Mouse (Mus musculus) limb, embryonic 11.5 days (tissue): ENCODE data around the gene Gtf2ird1. TPM values are rescaled to one million over a fixed set of nuclear protein-coding genes. Genes with fewer than 3 reads are reported as not detected.

Experiments
- ATAC-seq: fragments of 200-750 bp; cut with Nextera tagmentation; 2 replicates; pipeline ENCODE4 v1.8.0; 2017; ENCODE audit warnings: low read depth; ENCODE audit not compliant: insufficient number of reproducible peaks, low FRiP score, low TSS enrichment
- DNase-seq: peaks from one replicate; pipeline ENCODE4 v3.0.0-alpha.2; 2015; ENCODE audit warnings: low spot score
- H3K27ac ChIP-seq: fragments of 300-500 bp; sonication (generic); replicated peaks from 2 replicates; pipeline ENCODE4 v1.5.1; 2014; ENCODE audit warnings: low read depth, mild to moderate bottlenecking, low read length
- H3K27me3 ChIP-seq: fragments of 300-500 bp; sonication (generic); 2 replicates; pipeline ENCODE4 v1.6.1; 2014; ENCODE audit warnings: mild to moderate bottlenecking, low read length, mixed read lengths; ENCODE audit not compliant: control insufficient read depth, insufficient read depth
- H3K36me3 ChIP-seq: fragments of 300-500 bp; sonication (generic); 2 replicates; pipeline ENCODE4 v1.6.1; 2014; ENCODE audit warnings: mild to moderate bottlenecking, low read length, moderate library complexity, mixed read lengths; ENCODE audit not compliant: control insufficient read depth, insufficient read depth
- H3K4me1 ChIP-seq: fragments of 300-500 bp; sonication (generic); 2 replicates; pipeline ENCODE4 v1.6.1; 2014; ENCODE audit warnings: low read length, mixed read lengths; ENCODE audit not compliant: control insufficient read depth, insufficient read depth
- H3K4me2 ChIP-seq: fragments of 300-500 bp; sonication (generic); 2 replicates; pipeline ENCODE4 v1.6.1; 2014; ENCODE audit warnings: low read depth, mild to moderate bottlenecking, moderate library complexity; ENCODE audit not compliant: severe bottlenecking
- H3K4me3 ChIP-seq: fragments of 300-500 bp; sonication (generic); 2 replicates; pipeline ENCODE4 v1.5.1; 2014; ENCODE audit warnings: low read depth, low read length
- H3K9ac ChIP-seq: fragments of 300-500 bp; sonication (generic); 2 replicates; pipeline ENCODE4 v1.6.1; 2014; ENCODE audit warnings: mild to moderate bottlenecking, low read length
- H3K9me3 ChIP-seq: fragments of 300-500 bp; sonication (generic); 2 replicates; pipeline ENCODE4 v1.6.1; 2016; ENCODE audit warnings: low read length; ENCODE audit not compliant: control insufficient read depth
- WGBS: fragments of 180-500 bp; shearing (Covaris S2); extraction: QIAGEN DNeasy Blood & Tissue Kit; methylation state at CpG from one replicate; pipeline ENCODE4 v1.1.7; 2014; 5-methylcytosine and 5-hydroxymethylcytosine counted together
- microRNA-seq: library from miRNA; unstranded; fragments of <30 nt; microRNA quantifications from one replicate; pipeline ENCODE4, GENCODE M21; 2016
- polyA plus RNA-seq: library from polyadenylated mRNA; unstranded; fragments of >200 nt; fragmentation: Nextera tagmentation; extraction: Ambion mirVana; gene quantifications from 2 replicates; pipeline ENCODE4 v1.2.1, GENCODE M21; 2014

Gene Gtf2ird1
- polyA plus RNA-seq, 1 experiment from 2014 or later: 126 TPM

DNA sequence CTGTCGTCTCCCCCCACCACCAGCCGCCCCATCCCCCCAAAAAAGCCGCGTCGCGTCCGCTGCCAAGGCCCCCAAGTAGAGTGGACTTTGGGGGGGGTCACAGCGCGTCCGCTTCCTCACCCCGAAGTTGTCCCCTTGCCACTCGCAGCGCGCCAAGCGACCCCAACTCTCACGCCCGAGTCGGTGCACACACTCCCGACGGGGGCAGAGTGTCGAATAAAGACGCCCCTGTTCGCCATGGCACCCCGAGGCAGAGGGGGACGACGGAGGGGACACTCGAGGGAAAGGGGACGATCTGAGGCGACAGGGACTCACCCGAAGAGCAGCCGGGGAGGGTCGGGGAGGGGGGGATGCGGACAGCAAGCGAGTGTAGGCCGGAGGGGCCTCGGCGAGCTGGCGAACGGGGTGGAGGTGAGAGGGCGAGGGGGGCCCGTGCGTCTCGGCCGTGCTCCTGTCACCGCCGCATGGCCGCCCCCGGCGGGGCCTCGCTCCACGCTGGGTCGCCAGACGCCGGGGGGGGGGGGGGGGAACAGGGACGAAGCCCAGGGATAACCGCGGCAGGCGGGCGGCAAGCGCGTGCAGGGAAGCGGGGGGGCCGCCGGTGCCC, 142.3 kb downstream of the Gtf2ird1 start:
- DNase-seq: peak; percentile 77
- 0 out of 2 replicates have a peak, but pooled peaks have one; percentile 37 for ATAC-seq
- Histone ChIP-seq H3K9ac (peak overlapping the region; percentile 99), H3K4me1 (peaks cover 5% of the 10 kb centered on the region), H3K27ac (peak overlapping the region; percentile 100), H3K27me3 (no peaks in the 10 kb centered on the region), H3K4me2 (peak overlapping the region; percentile 75), H3K9me3 (no peaks in the 10 kb centered on the region), H3K36me3 (peaks cover 12% of the 10 kb centered on the region), H3K4me3 (peak overlapping the region; percentile 76)
- 0% methylated on average over 41 of the region's 64 CpGs for WGBS

DNA sequence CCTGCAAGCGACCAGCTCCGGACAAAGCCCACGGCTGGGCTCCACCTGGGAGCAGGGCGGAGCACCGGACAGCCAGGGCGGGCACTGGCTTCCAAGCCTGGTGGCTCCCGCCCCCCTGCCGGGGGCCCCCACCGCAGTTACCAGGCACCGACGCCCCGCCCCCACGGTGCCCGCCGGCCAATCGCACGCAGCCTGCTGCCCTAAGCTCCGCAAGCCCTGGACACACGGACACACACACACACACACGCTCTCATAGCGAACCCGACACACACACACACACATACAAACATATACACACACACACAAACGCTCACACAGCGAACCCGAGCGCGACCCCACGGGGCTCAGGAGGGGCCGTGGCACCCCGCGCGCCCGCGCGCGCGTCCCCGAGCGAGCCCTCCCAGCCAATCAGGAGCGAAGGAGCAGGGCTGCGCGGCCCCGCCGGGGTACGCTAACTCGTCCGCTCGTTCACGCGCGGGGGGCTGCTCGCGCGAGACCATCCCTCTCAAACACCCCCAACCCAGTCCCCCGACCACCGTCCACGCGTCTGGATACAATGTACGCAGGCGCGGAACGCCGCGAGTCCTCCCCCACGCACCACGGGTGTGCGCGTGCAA, 143.0 kb downstream of the Gtf2ird1 start:
- H3K27me3 ChIP-seq: no peaks in the 10 kb centered on the region
- peaks cover 5% of the 10 kb centered on the region for H3K4me1 ChIP-seq
- H3K4me2 ChIP-seq: peak overlapping the region; percentile 75
- WGBS: under 1% methylated on average over 61 of the region's 68 CpGs
- peak; percentile 97 for DNase-seq
- H3K27ac ChIP-seq: peak overlapping the region; percentile 100
- peak; percentile 82 for ATAC-seq
- H3K36me3 ChIP-seq: peaks cover 12% of the 10 kb centered on the region
- H3K9me3 ChIP-seq: no peaks in the 10 kb centered on the region
- H3K4me3 ChIP-seq: peak overlapping the region; percentile 76
- H3K9ac ChIP-seq: peak overlapping the region; percentile 99

DNA sequence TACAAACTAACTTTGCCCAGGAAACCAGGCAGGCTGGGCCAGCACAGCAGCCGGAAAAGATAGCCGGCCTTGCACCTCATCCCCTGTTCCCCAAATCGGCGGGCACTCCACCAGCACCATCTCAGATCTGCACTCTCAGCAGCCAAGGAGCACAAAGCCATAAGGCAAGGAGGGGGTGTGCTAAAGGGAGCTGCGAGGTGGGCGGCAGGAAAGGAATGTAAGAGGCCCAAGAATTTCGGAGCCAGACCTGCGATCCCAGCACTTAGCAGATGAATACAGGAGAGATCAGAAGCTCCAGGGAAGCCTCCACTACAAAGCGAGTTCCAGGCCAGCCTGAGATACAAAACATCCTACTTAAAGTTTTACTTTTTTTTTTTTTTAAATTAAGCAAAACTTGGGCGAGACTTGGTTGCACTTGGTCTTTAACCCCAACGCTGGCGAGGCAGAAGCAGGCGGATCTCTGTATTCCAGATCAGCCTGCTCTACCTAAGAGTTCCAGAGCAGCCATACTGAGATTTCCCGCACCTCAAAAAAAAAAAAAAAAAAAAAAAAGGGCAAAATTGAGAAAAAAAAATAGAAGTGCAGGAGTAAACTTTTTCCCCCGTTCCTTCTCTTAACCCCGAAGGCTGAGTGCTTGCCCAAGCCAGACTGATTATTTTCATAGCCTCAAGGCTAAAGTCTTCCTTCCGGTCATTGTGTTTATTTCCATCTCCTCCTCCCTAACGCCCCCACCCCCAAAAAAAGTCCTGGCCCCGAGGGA, 143.6 kb downstream of the Gtf2ird1 start:
- H3K4me2 ChIP-seq: peak overlapping the region; percentile 75
- H3K9me3 ChIP-seq: no peaks in the 10 kb centered on the region
- H3K4me3 ChIP-seq: peak overlapping the region; percentile 76
- H3K27me3 ChIP-seq: no peaks in the 10 kb centered on the region
- peaks cover 5% of the 10 kb centered on the region for H3K4me1 ChIP-seq
- ATAC-seq: no peak
- 5% methylated on average over 19 of the region's 19 CpGs for WGBS
- H3K9ac ChIP-seq: peak overlapping the region; percentile 99
- H3K27ac ChIP-seq: peak overlapping the region; percentile 100
- DNase-seq: peak; percentile 68
- H3K36me3 ChIP-seq: peaks cover 12% of the 10 kb centered on the region

DNA sequence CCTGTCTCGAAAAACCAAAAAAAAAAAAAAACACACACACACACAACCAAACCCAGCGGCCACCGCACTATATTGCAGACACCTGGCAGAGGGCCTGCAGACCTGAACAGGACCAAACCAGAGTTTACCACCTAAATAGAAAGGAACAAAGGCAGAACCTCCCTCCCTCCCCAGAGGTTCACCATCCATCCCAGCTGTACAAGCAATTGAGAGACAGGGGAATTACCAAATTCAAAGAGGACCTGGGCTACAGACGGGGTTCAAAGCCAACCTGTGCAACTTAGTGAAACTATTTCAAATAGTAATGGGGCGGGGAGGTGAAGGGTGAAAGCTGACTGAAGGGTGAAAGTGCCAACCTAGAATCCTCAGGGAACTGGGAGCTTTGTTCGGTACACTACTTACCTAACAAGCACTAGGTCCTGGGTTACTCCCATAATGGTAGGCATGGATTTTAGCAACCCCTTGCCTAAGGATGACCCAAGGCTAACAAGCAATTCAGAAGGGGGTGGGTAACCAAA, 144.6 kb downstream of the Gtf2ird1 start:
- Histone ChIP-seq H3K9ac (peak overlapping the region; percentile 99), H3K36me3 (peaks cover 12% of the 10 kb centered on the region), H3K27ac (no peak overlapping the region), H3K4me2 (peak overlapping the region; percentile 75), H3K9me3 (no peaks in the 10 kb centered on the region), H3K4me1 (peaks cover 5% of the 10 kb centered on the region), H3K27me3 (no peaks in the 10 kb centered on the region), H3K4me3 (peak overlapping the region; percentile 76)
- DNase-seq (no peak), ATAC-seq (no peak)
- 80% methylated on average over 6 of the region's 6 CpGs for WGBS

DNA sequence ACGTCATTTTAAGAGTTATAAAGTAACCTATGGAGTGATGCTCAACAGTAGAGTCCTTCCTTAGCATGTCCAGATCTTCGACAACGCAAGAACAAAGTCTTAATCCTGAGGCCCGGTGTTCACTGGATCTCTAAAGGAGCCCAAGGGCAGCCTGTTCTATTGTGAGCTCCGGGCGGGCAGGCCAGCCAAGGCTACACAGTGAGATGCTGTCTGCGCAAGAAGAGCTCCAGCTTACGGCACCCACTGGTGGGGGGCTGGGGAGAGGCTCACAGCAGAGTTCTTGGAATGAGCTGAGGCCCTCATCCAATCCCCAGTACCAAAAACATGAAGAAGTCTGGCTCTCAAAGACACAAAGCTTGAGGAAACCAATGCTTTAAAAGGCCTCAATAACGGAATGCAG, 146.3 kb downstream of the Gtf2ird1 start:
- H3K9ac ChIP-seq: no peak overlapping the region
- no peaks in the 10 kb centered on the region for H3K4me1 ChIP-seq
- H3K27ac ChIP-seq: no peak overlapping the region
- no peak overlapping the region for H3K4me2 ChIP-seq
- no peak for DNase-seq
- no peak for ATAC-seq
- no peaks in the 10 kb centered on the region for H3K27me3 ChIP-seq
- H3K36me3 ChIP-seq: peaks cover 19% of the 10 kb centered on the region
- 95% methylated on average over 9 of the region's 9 CpGs for WGBS
- no peaks in the 10 kb centered on the region for H3K9me3 ChIP-seq
- no peak overlapping the region for H3K4me3 ChIP-seq

DNA sequence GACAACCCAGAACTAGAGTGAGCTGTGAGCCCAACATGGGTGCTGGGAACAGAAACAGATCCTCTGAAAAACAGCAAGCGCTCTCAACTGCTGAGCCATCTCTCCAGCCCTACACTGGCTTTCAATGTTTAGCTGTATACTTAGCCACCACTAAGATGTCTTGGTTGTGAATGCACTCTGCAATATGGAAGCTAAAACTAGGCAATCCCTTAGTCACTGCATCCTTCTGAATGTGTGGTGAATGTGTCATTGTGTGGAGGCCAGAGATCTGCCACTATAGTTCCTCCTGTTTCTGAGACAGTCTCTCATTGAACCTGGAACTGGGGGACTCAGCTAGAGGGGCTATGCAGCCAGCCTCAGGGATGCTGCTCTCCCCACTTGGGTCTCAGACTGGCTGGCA, 147.2 kb downstream of the Gtf2ird1 start:
- DNase-seq (no peak), ATAC-seq (no peak)
- no peak overlapping the region for H3K4me2 ChIP-seq
- no peak overlapping the region for H3K4me3 ChIP-seq
- WGBS: 100% methylated on average over 1 of the region's 1 CpGs
- H3K9ac ChIP-seq: no peak overlapping the region
- no peaks in the 10 kb centered on the region for H3K9me3 ChIP-seq
- H3K36me3 ChIP-seq: peaks cover 22% of the 10 kb centered on the region
- no peaks in the 10 kb centered on the region for H3K27me3 ChIP-seq
- H3K4me1 ChIP-seq: no peaks in the 10 kb centered on the region
- H3K27ac ChIP-seq: no peak overlapping the region

Small RNAs within 50 kb of the gene (microRNA-seq; reads per million reads assigned to microRNA genes)
- gene Gm26340 (not detected), gene Mir3965 (not detected)

Other genes starting within 250 kb of the Gtf2ird1 start
- 1.8 and 2.4 TPM in 2 replicates for gene Ncf1, start 227.1 kb downstream of the Gtf2ird1 start, polyA plus RNA-seq
- 211 and 222 TPM in 2 replicates for gene Gtf2i, start 142.0 kb downstream of the Gtf2ird1 start, polyA plus RNA-seq
- gene Clip2, start 95.7 kb upstream of the Gtf2ird1 start, polyA plus RNA-seq: 6.8 and 6.9 TPM in 2 replicates
- gene Syna, start 103.5 kb upstream of the Gtf2ird1 start, polyA plus RNA-seq: not detected in 2 replicates
- gene Rfc2, start 124.7 kb upstream of the Gtf2ird1 start, polyA plus RNA-seq: 395 and 420 TPM in 2 replicates
- 1.3 and 2.2 TPM in 2 replicates for gene Lat2, start 158.3 kb upstream of the Gtf2ird1 start, polyA plus RNA-seq
- gene Eif4h, start 182.8 kb upstream of the Gtf2ird1 start, polyA plus RNA-seq: 551 and 553 TPM in 2 replicates
- gene Limk1, start 231.9 kb upstream of the Gtf2ird1 start, polyA plus RNA-seq: 5.4 and 5.6 TPM in 2 replicates